Comparison of ENCODE assay signal across 29 mouse cellular contexts in the genomic region with DNA sequence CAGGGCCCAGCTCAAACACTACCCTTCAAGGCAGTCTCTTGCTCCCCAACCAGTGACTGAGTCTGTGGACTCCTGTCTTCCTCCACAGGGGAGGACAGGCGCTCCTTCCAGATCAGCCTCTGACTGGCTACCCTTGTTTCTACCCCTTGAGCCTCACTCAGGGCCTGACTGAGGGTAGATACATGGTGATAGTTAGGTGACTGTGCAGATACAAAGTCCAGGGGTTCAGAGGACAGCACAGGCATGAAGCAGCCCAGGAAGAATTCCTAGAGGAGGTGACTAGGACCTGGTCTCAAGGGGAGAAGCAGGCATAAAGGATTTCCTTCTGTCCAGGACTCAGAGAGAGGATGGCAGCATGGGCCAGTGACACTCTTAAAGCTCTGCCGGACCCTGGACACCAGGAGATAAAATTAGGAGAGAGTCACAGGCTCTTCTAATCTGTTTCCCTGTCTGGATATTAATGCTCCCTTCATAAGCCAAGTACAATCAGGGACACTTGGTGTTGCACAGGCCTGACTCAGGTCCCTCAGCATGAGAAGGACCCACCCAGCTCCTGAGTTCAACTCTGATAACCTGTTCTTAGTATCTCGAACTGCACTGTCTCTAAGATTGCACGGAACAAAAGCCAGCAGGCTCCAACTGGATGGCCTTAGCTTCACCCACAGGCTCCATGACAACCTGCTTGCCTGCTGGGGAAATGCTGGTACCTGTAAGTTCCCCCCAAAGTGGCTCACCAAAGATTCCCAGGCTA. TPM values are rescaled to one million over a fixed set of nuclear protein-coding genes. Genes with fewer than 3 reads are reported as not detected.
DNase-seq lines count a peak whose midpoint lies in the region; ATAC-seq and TF ChIP-seq lines count a peak whose summit lies in the region.
"Had no signal": no experiment of that assay in that cellular context is flagged by ENCODE, and none has a peak within 500 bp of the region (broad histone marks: within the 10 kb centered on the region; RNA-seq: fewer than 3 reads in every experiment).

No protein-coding gene starts in this region.

- WGBS in heart, embryonic 12.5 days: 41% methylated on average over 4 of the region's 4 CpGs
- WGBS in intestine, postnatal 0 days: 38% methylated on average over 4 of the region's 4 CpGs
- 66% methylated on average over 4 of the region's 4 CpGs for WGBS in stomach, postnatal 0 days

- H3K9ac ChIP-seq in heart, embryonic 12.5 days: no peak overlapping the region
- peak overlapping the region; percentile 17; the same call in 1 of the 2 replicates for H3K9ac ChIP-seq in intestine, postnatal 0 days (ENCODE audit: low read depth, low read length)
- no peak overlapping the region for H3K9ac ChIP-seq in stomach, postnatal 0 days (ENCODE audit: low read length)
- H3K9ac ChIP-seq: hindbrain, embryonic 12.5 days; liver, embryonic 12.5 days; liver, postnatal 0 days; midbrain, embryonic 13.5 days; neural tube, embryonic 13.5 days had no signal

- H3K27me3 ChIP-seq in heart, embryonic 12.5 days (replicated peaks): no peaks in the 10 kb centered on the region
- no peaks in the 10 kb centered on the region for H3K27me3 ChIP-seq in intestine, postnatal 0 days (replicated peaks; ENCODE audit: control insufficient read depth, insufficient read depth, low read length)
- H3K27me3 ChIP-seq in stomach, postnatal 0 days (ENCODE audit: control insufficient read depth, insufficient read depth, low read length): no peaks in the 10 kb centered on the region
- H3K27me3 ChIP-seq: hindbrain, embryonic 12.5 days; limb, embryonic 13.5 days; midbrain, embryonic 13.5 days; neural tube, embryonic 13.5 days had no signal

- no peak overlapping the region for H3K4me2 ChIP-seq in heart, embryonic 12.5 days
- H3K4me2 ChIP-seq in intestine, postnatal 0 days (replicated peaks; ENCODE audit: low read depth): no peak overlapping the region
- no peak overlapping the region for H3K4me2 ChIP-seq in stomach, postnatal 0 days (replicated peaks; ENCODE audit: low read depth)
- H3K4me2 ChIP-seq: hindbrain, embryonic 12.5 days; limb, embryonic 13.5 days; liver, embryonic 12.5 days; midbrain, embryonic 13.5 days; neural tube, embryonic 13.5 days had no signal

- no peaks in the 10 kb centered on the region for H3K9me3 ChIP-seq in heart, embryonic 12.5 days (replicated peaks)
- H3K9me3 ChIP-seq in intestine, postnatal 0 days (ENCODE audit: control insufficient read depth): no peaks in the 10 kb centered on the region
- H3K9me3 ChIP-seq in stomach, postnatal 0 days (ENCODE audit: control insufficient read depth, low read length): no peaks in the 10 kb centered on the region
- H3K9me3 ChIP-seq: hindbrain, embryonic 12.5 days; limb, embryonic 13.5 days; liver, embryonic 12.5 days; midbrain, embryonic 13.5 days; neural tube, embryonic 13.5 days had no signal

- no peak for TF ChIP-seq EP300 in stomach, postnatal 0 days (optimal IDR thresholded peaks at IDR 0.05)

- peak overlapping the region; percentile 58 for H3K27ac ChIP-seq in heart, embryonic 12.5 days (ENCODE audit: poor library complexity, severe bottlenecking)
- peak overlapping the region; percentile 71 for H3K27ac ChIP-seq in intestine, postnatal 0 days (ENCODE audit: low read depth, low read length)
- H3K27ac ChIP-seq in stomach, postnatal 0 days (replicated peaks): peak overlapping the region; percentile 42
- H3K27ac ChIP-seq: hindbrain, embryonic 12.5 days; hindbrain, postnatal 0 days; limb, embryonic 13.5 days; liver, embryonic 12.5 days; midbrain, embryonic 13.5 days; neural tube, embryonic 13.5 days had no signal

- peaks cover 68% of the 10 kb centered on the region for H3K4me1 ChIP-seq in heart, embryonic 12.5 days (replicated peaks)
- H3K4me1 ChIP-seq in intestine, postnatal 0 days (replicated peaks; ENCODE audit: control insufficient read depth, insufficient read depth, low read length): peaks cover 7% of the 10 kb centered on the region; the same call in 1 of the 2 replicates
- H3K4me1 ChIP-seq in stomach, postnatal 0 days (replicated peaks; ENCODE audit: control insufficient read depth, insufficient read depth): peaks cover 7% of the 10 kb centered on the region

- no peak for ATAC-seq in heart, embryonic 12.5 days (ENCODE audit: insufficient number of reproducible peaks, low FRiP score)
- peak; percentile 92 for ATAC-seq in intestine, postnatal 0 days
- ATAC-seq in stomach, postnatal 0 days (ENCODE audit: low FRiP score, low TSS enrichment): no peak
- ATAC-seq in megakaryocyte, adult 5-6 weeks (ENCODE audit: poor library complexity, severe bottlenecking): no peak
- ATAC-seq: CD4-positive, CD25-positive, alpha-beta regulatory T cell, adult 4 months; forebrain, embryonic 16.5 days; hindbrain, postnatal 0 days; liver, embryonic 12.5 days; liver, postnatal 0 days; midbrain, embryonic 13.5 days had no signal

- no peak for TF ChIP-seq CTCF in intestine, postnatal 0 days (IDR thresholded peaks at IDR 0.05; ENCODE audit: low read depth)
- TF ChIP-seq CTCF in stomach, postnatal 0 days (IDR thresholded peaks at IDR 0.05; ENCODE audit: low read depth): no peak

- DNase-seq in heart, adult 9 months (ENCODE audit: low spot score in 2 of 2): no peak
- DNase-seq in kidney, adult 9 months: peak; percentile 36
- no peak for DNase-seq in kidney, postnatal 14 days
- DNase-seq in stomach, postnatal 0 days (ENCODE audit: low spot score): no peak
- DNase-seq: adrenal gland, adult 2 months; adrenal gland, postnatal 36 days; cerebellum, adult 18-20 months; cerebellum, postnatal 10 days; gastrocnemius, postnatal 14 days; heart, postnatal 36 days; kidney, adult 8-10 months; kidney, postnatal 10 days; liver, postnatal 0 days; lung, postnatal 4 days; thymus, adult 2 months; thymus, postnatal 36 days had no signal

- no peak overlapping the region for H3K4me3 ChIP-seq in heart, embryonic 12.5 days
- no peak overlapping the region for H3K4me3 ChIP-seq in intestine, postnatal 0 days (ENCODE audit: low read depth, low read length)
- H3K4me3 ChIP-seq in stomach, postnatal 0 days (ENCODE audit: low read depth, low read length): no peak overlapping the region
- H3K4me3 ChIP-seq: erythroblast, embryonic 14.5 days; hindbrain, embryonic 12.5 days; left cerebral cortex, adult 2 months; limb, embryonic 13.5 days; liver, embryonic 12.5 days; midbrain, embryonic 13.5 days; neural tube, embryonic 13.5 days had no signal

- H3K36me3 ChIP-seq in heart, embryonic 12.5 days: no peaks in the 10 kb centered on the region
- no peaks in the 10 kb centered on the region for H3K36me3 ChIP-seq in intestine, postnatal 0 days (ENCODE audit: control insufficient read depth, insufficient read depth)
- no peaks in the 10 kb centered on the region for H3K36me3 ChIP-seq in stomach, postnatal 0 days (ENCODE audit: control insufficient read depth, insufficient read depth, low read length)
- H3K36me3 ChIP-seq: hindbrain, embryonic 12.5 days; limb, embryonic 13.5 days; liver, embryonic 12.5 days; midbrain, embryonic 13.5 days; neural tube, embryonic 13.5 days had no signal

RNA-seq across cellular contexts. Expression of gene Neurl1b, which starts 37.5 kb away (rescaled TPM):
- 2.2 and 2.4 TPM in 2 replicates for polyA plus RNA-seq in heart, embryonic 12.5 days (2016; fragmentation: Nextera tagmentation; extraction: Ambion mirVana)
- polyA plus RNA-seq in intestine, postnatal 0 days (2015; fragmentation: Nextera tagmentation; extraction: Ambion mirVana): 1.5 TPM in 2 replicates
- polyA plus RNA-seq in stomach, postnatal 0 days (2015; fragmentation: Nextera tagmentation; extraction: Ambion mirVana): 1.1 and 1.4 TPM in 2 replicates
- total RNA-seq in megakaryocyte, adult 5-6 weeks (2015): 6.8 and 8.5 TPM in 2 replicates
- 6.9 and 8.6 TPM in 2 replicates for total RNA-seq in megakaryocyte, adult 5-6 weeks (2017)
- polyA plus RNA-seq: erythroblast, embryonic 14.5 days had no signal
